Mouse (Mus musculus): Measurements from ENCODE around the gene Anapc4. TPM values are rescaled to one million over a fixed set of nuclear protein-coding genes. Genes with fewer than 3 reads are reported as not detected.

The Anapc4 gene
- polyA plus RNA-seq, 1 experiment from 2014 or later: 95.9 TPM

DNA sequence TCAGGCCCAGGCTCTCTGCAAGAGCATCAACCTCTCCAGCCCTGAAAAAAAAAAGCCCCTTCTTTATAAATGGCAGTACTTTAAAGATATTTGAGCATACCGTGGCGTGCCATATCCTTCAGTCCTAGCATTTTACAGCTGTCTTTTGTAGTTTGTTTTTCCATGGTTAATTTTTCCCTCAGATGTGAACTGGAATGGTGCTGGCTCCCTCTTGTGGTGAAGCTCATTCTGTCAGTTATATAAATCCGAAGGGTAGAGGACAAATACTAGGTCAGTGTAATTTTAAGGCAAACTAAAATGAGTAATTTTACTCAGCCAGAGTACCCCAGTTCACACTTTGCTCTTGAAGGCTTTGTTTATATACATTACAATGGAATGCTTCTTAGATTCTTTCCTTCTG, 12.1 kb upstream of the Anapc4 start:
- Histone ChIP-seq H3K27ac (no peak overlapping the region), H3K27me3 (ENCODE audit: insufficient read depth, poor library complexity, severe bottlenecking) (no peaks in the 10 kb centered on the region), H3K4me3 (no peak overlapping the region), H3K36me3 (peaks cover 57% of the 10 kb centered on the region), H3K9me3 (no peaks in the 10 kb centered on the region), H3K4me1 (replicated peaks) (no peaks in the 10 kb centered on the region)
- DNase-seq (ENCODE audit: low spot score): peak; percentile 22
- WGBS: 65% methylated on average over 3 of the region's 3 CpGs

- Histone ChIP-seq H3K27ac (no peak overlapping the region), H3K4me1 (replicated peaks) (peaks cover 1% of the 10 kb centered on the region; the same call in 1 of the 2 replicates), H3K36me3 (peaks cover 19% of the 10 kb centered on the region), H3K9me3 (0 out of 2 replicates have a peak, but pooled peaks cover 3% of the 10 kb centered on the region), H3K27me3 (ENCODE audit: insufficient read depth, poor library complexity, severe bottlenecking) (no peaks in the 10 kb centered on the region), H3K4me3 (no peak overlapping the region)
- no peak for DNase-seq (ENCODE audit: low spot score)
- WGBS: 95% methylated on average over 4 of the region's 4 CpGs
These were observed 5.9 kb upstream of the Anapc4 start for GRCm38 (mm10) chr5:52827923-52828322.

GRCm38 (mm10) chr5:52833005-52833404, 807 bp upstream of the Anapc4 start:
- Histone ChIP-seq H3K27me3 (ENCODE audit: insufficient read depth, poor library complexity, severe bottlenecking) (no peaks in the 10 kb centered on the region), H3K27ac (peak overlapping the region; percentile 94), H3K36me3 (peaks cover 18% of the 10 kb centered on the region), H3K9me3 (0 out of 2 replicates have a peak, but pooled peaks cover 3% of the 10 kb centered on the region), H3K4me1 (replicated peaks) (peaks cover 15% of the 10 kb centered on the region), H3K4me3 (peak overlapping the region; percentile 84)
- DNase-seq (ENCODE audit: low spot score): no peak

- DNase-seq (ENCODE audit: low spot score): no peak
- 14% methylated on average over 8 of the region's 8 CpGs for WGBS
These were observed 574 bp downstream of the Anapc4 start for GRCm38 (mm10) chr5:52834386-52834785.

GRCm38 (mm10) chr5:52844319-52844718, 10.5 kb downstream of the Anapc4 start:
- 95% methylated on average over 7 of the region's 7 CpGs for WGBS
- no peak overlapping the region for H3K4me3 ChIP-seq

More at GRCm38 (mm10) chr5:52834386-52834785, 574 bp downstream of the Anapc4 start:
- Histone ChIP-seq H3K27me3 (ENCODE audit: insufficient read depth, poor library complexity, severe bottlenecking) (no peaks in the 10 kb centered on the region), H3K4me1 (replicated peaks) (peaks cover 15% of the 10 kb centered on the region), H3K9me3 (0 out of 2 replicates have a peak, but pooled peaks cover 3% of the 10 kb centered on the region), H3K36me3 (peaks cover 31% of the 10 kb centered on the region), H3K27ac (peak overlapping the region; percentile 94), H3K4me3 (peak overlapping the region; percentile 84)

GRCm38 (mm10) chr5:52855727-52856126, 21.9 kb downstream of the Anapc4 start:
- Histone ChIP-seq H3K27me3 (ENCODE audit: insufficient read depth, poor library complexity, severe bottlenecking) (no peaks in the 10 kb centered on the region), H3K4me1 (replicated peaks) (no peaks in the 10 kb centered on the region), H3K27ac (no peak overlapping the region), H3K4me3 (no peak overlapping the region), H3K9me3 (no peaks in the 10 kb centered on the region), H3K36me3 (peaks cover 95% of the 10 kb centered on the region)
- 91% methylated on average over 5 of the region's 5 CpGs for WGBS
- DNase-seq (ENCODE audit: low spot score): no peak

More at GRCm38 (mm10) chr5:52844319-52844718, 10.5 kb downstream of the Anapc4 start:
- no peaks in the 10 kb centered on the region for H3K9me3 ChIP-seq
- H3K27ac ChIP-seq: no peak overlapping the region
- no peaks in the 10 kb centered on the region for H3K4me1 ChIP-seq (replicated peaks)
- no peaks in the 10 kb centered on the region for H3K27me3 ChIP-seq (ENCODE audit: insufficient read depth, poor library complexity, severe bottlenecking)
- peaks cover 98% of the 10 kb centered on the region for H3K36me3 ChIP-seq
- DNase-seq (ENCODE audit: low spot score): no peak

DNA sequence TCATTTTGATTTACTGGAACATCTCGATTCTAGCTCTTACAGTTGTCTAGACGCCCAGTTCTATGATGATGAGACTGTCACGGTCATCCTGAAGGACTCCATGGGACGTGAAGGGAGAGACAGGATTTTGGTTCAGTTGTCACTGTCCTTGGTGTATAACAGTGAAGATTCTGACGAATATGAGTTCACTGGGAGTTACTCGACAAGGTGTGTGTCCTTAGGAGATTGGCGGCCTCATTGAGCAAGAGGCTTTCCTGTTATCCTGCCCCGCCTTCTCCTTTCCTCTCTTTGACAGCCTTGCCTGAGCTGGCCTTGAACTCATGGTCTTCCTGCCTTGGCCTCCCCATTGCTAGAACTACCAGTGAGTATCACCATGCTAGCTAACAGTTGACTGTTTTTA, 30.6 kb downstream of the Anapc4 start:
- no peaks in the 10 kb centered on the region for H3K27me3 ChIP-seq (ENCODE audit: insufficient read depth, poor library complexity, severe bottlenecking)
- H3K9me3 ChIP-seq: no peaks in the 10 kb centered on the region
- H3K4me1 ChIP-seq (replicated peaks): no peaks in the 10 kb centered on the region
- no peak overlapping the region for H3K27ac ChIP-seq
- no peak for DNase-seq (ENCODE audit: low spot score)
- no peak overlapping the region for H3K4me3 ChIP-seq
- H3K36me3 ChIP-seq: peaks cover 96% of the 10 kb centered on the region
- WGBS: 93% methylated on average over 8 of the region's 8 CpGs

DNA sequence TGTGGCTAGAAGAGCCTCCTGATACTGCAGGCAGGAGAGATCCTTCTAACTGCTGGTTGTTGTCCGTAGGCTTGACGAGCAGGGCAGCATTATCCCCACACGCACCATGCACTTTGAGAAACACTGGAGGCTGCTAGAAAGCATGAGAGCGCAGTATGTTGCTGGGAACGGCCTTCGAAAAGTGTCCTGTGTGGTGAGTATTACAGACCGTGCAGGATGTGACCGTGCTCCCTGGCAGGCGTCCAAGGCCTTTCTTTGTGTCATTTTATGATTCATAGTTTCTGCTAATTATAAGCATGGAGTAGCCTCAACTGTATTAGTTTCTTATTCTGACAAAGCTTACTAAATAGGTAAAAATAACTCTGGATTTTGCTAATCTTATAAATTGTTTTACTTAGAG, 32.0 kb downstream of the Anapc4 start:
- no peaks in the 10 kb centered on the region for H3K9me3 ChIP-seq
- no peaks in the 10 kb centered on the region for H3K27me3 ChIP-seq (ENCODE audit: insufficient read depth, poor library complexity, severe bottlenecking)
- H3K27ac ChIP-seq: no peak overlapping the region
- no peaks in the 10 kb centered on the region for H3K4me1 ChIP-seq (replicated peaks)
- WGBS: 93% methylated on average over 9 of the region's 9 CpGs
- peaks cover 82% of the 10 kb centered on the region for H3K36me3 ChIP-seq
- no peak for DNase-seq (ENCODE audit: low spot score)
- no peak overlapping the region for H3K4me3 ChIP-seq

DNA sequence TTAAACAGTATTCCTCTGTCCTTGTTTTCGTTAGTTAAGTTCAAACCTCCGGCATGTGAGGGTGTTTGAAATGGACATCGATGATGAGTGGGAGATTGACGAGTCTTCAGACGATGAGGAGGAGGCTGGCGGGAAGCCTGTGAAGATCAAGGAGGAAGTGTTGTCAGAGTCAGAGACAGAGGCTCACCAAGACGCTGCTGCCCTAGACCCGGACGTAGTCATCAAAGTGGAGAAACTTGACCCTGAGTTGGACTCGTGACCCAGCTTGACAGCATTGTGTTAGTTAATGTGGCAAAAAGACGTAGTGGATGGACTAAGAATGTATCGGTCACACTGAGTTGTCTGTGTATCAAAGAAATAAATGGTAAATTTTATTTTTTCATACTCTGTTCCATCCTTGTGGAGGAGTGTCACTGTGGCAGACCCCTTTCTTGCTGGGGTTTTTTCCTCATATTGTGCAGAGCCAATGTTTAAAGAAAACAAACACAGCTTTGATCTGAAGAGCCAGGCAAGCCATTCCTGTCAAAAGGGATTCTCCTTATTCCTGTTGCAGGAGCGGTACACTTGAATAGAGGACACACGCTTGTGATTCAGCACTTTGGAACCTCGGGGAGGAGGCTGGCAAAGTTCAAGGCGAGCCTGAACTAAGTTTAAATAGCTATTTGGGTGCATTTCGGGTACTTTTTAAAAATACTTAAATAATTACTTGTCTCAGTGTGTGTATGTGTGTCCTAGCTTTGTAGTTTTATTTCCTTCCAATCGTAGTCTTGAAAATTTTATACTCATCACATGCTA, 32.7 kb downstream of the Anapc4 start:
- no peak for DNase-seq (ENCODE audit: low spot score)
- WGBS: 87% methylated on average over 18 of the region's 18 CpGs
- Histone ChIP-seq H3K4me1 (replicated peaks) (no peaks in the 10 kb centered on the region), H3K27me3 (ENCODE audit: insufficient read depth, poor library complexity, severe bottlenecking) (no peaks in the 10 kb centered on the region), H3K27ac (no peak overlapping the region), H3K36me3 (peaks cover 74% of the 10 kb centered on the region), H3K9me3 (no peaks in the 10 kb centered on the region), H3K4me3 (no peak overlapping the region)

- no peaks in the 10 kb centered on the region for H3K4me1 ChIP-seq (replicated peaks)
- H3K36me3 ChIP-seq: peaks cover 49% of the 10 kb centered on the region
- no peak overlapping the region for H3K4me3 ChIP-seq
- no peaks in the 10 kb centered on the region for H3K27me3 ChIP-seq (ENCODE audit: insufficient read depth, poor library complexity, severe bottlenecking)
- DNase-seq (ENCODE audit: low spot score): no peak
- H3K9me3 ChIP-seq: no peaks in the 10 kb centered on the region
- H3K27ac ChIP-seq: no peak overlapping the region
- WGBS: 92% methylated on average over 12 of the region's 12 CpGs
These were observed 35.3 kb downstream of the Anapc4 start for GRCm38 (mm10) chr5:52868918-52869703.

DNA sequence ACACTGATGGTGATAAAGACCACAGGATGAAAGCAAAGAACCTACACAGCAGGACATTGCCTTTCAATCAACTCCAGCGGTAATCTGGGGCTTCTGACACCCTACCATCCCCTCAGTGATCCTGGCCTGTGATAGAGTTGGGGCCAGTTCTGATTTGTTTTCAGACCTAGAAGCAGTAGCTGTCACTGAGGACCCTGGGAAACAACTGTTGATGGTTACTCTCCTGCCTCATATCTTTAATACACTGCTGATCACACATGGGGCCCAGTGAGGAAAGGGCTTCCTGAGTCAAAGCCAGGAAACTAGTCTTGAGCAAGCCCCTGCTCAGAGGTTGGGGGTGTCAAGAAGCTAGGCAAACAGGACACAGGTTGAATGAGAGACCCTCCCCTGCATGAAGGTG, 37.6 kb downstream of the Anapc4 start:
- Histone ChIP-seq H3K4me1 (replicated peaks) (no peaks in the 10 kb centered on the region), H3K27me3 (ENCODE audit: insufficient read depth, poor library complexity, severe bottlenecking) (no peaks in the 10 kb centered on the region), H3K4me3 (no peak overlapping the region), H3K9me3 (no peaks in the 10 kb centered on the region), H3K36me3 (peaks cover 25% of the 10 kb centered on the region), H3K27ac (no peak overlapping the region)
- 17% methylated on average over 1 of the region's 1 CpGs for WGBS
- no peak for DNase-seq (ENCODE audit: low spot score)

DNA sequence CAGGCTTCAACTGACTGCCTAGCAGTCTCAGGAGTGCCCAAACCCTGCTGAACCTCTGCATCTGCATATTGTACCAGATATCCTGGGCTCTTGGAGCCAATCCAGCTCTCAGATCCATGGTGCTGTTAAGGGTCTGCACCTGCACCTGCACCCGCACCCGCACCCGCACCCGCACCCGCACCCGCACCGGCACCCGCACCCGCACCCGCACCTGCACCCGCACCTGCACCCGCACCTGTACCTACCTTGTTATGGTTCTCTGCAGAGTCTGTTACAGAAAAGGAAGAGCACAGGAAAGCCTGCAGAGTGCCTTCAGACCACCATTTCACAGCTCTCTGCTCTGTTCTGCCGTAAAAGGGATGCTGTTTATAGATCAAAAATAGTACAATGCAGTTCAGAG, 38.2 kb downstream of the Anapc4 start:
- Histone ChIP-seq H3K27ac (no peak overlapping the region), H3K4me1 (replicated peaks) (no peaks in the 10 kb centered on the region), H3K4me3 (no peak overlapping the region), H3K9me3 (no peaks in the 10 kb centered on the region), H3K36me3 (peaks cover 20% of the 10 kb centered on the region), H3K27me3 (ENCODE audit: insufficient read depth, poor library complexity, severe bottlenecking) (no peaks in the 10 kb centered on the region)
- DNase-seq (ENCODE audit: low spot score): no peak
- WGBS: 97% methylated on average over 13 of the region's 13 CpGs

DNA sequence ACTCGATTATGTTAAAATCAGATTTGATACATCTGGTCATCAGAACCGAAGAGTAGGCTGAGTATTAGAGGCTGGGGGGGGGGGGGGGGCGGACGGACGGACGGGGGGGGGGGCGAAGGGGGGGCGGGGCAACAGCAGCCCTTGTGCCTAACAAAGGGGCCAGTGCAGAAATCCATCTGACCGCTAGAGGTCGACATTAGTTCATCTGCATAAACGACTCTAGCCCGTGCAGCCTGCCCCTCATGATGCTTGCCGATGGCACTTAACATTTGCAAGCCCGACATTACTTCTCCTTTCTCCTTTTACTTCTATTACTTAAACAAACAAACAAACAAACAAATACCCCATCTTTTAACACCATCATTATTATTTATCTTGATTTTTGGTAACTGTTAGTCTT, 45.0 kb downstream of the Anapc4 start:
- Histone ChIP-seq H3K27me3 (ENCODE audit: insufficient read depth, poor library complexity, severe bottlenecking) (peaks cover 10% of the 10 kb centered on the region), H3K9me3 (no peaks in the 10 kb centered on the region), H3K36me3 (no peaks in the 10 kb centered on the region), H3K27ac (no peak overlapping the region), H3K4me3 (no peak overlapping the region), H3K4me1 (replicated peaks) (no peaks in the 10 kb centered on the region)
- WGBS: 7% methylated on average over 9 of the region's 14 CpGs
- peak; percentile 76 for DNase-seq (ENCODE audit: low spot score)
